In the genomic region with DNA sequence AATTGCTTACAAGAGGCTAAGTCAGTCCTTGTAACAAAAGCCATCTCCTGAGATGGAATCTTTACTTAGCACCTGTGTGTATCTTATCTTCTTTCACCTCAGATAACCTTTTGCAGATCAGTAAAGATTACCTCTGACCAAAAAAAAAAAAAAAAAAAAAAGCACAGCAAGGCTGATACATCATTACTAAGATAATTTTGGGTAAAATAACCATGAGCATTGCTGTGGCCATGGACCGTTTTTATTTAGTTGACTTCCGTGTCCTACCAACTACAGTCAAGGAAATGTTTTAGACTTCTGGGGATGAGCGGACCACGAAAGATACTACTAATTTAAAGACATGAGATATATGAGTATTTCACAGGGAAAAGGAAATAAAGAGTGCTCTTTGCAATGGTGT, we compare ENCODE assay signal across 32 mouse cellular contexts. TPM values are rescaled to one million over a fixed set of nuclear protein-coding genes. Genes with fewer than 3 reads are reported as not detected.
"Had no signal": no experiment of that assay in that cellular context is flagged by ENCODE, and none has a peak within 500 bp of the region (broad histone marks: within the 10 kb centered on the region; RNA-seq: fewer than 3 reads in every experiment).

No protein-coding gene starts in this region.

- H3K27ac ChIP-seq: limb, embryonic 10.5 days; limb, embryonic 12.5 days; limb, embryonic 13.5 days; limb, embryonic 15.5 days; liver, embryonic 12.5 days; liver, embryonic 13.5 days; liver, embryonic 14.5 days; liver, embryonic 15.5 days; lung, embryonic 15.5 days; macrophage; midbrain, embryonic 10.5 days; midbrain, embryonic 12.5 days; midbrain, embryonic 13.5 days; midbrain, embryonic 15.5 days; neural tube, embryonic 12.5 days had no signal

- H3K9ac ChIP-seq: limb, embryonic 12.5 days; limb, embryonic 13.5 days; limb, embryonic 15.5 days; liver, embryonic 12.5 days; liver, embryonic 13.5 days; liver, embryonic 14.5 days; liver, embryonic 15.5 days; liver, postnatal 0 days; lung, embryonic 14.5 days; lung, embryonic 15.5 days; midbrain, embryonic 12.5 days; midbrain, embryonic 13.5 days; midbrain, embryonic 15.5 days; neural tube, embryonic 12.5 days had no signal

- H3K9me3 ChIP-seq: limb, embryonic 10.5 days; limb, embryonic 12.5 days; limb, embryonic 13.5 days; limb, embryonic 15.5 days; liver, embryonic 12.5 days; liver, embryonic 13.5 days; liver, embryonic 15.5 days; lung, embryonic 15.5 days; megakaryocyte, embryonic 14.5 days; midbrain, embryonic 10.5 days; midbrain, embryonic 12.5 days; midbrain, embryonic 13.5 days; midbrain, embryonic 15.5 days; neural tube, embryonic 12.5 days had no signal

- H3K36me3 ChIP-seq: limb, embryonic 10.5 days; limb, embryonic 12.5 days; limb, embryonic 13.5 days; limb, embryonic 15.5 days; liver, embryonic 12.5 days; liver, embryonic 13.5 days; liver, embryonic 15.5 days; lung, embryonic 15.5 days; midbrain, embryonic 10.5 days; midbrain, embryonic 12.5 days; midbrain, embryonic 13.5 days; midbrain, embryonic 15.5 days; neural tube, embryonic 12.5 days had no signal

- H3K4me1 ChIP-seq: limb, embryonic 10.5 days; limb, embryonic 12.5 days; limb, embryonic 13.5 days; limb, embryonic 15.5 days; liver, embryonic 12.5 days; liver, embryonic 13.5 days; liver, embryonic 15.5 days; lung, embryonic 15.5 days; megakaryocyte, embryonic 14.5 days; midbrain, embryonic 12.5 days; midbrain, embryonic 13.5 days; midbrain, embryonic 15.5 days; neural tube, embryonic 12.5 days had no signal

- H3K4me3 ChIP-seq: limb, embryonic 10.5 days; limb, embryonic 12.5 days; limb, embryonic 13.5 days; limb, embryonic 15.5 days; liver, embryonic 12.5 days; liver, embryonic 13.5 days; liver, embryonic 15.5 days; lung, embryonic 15.5 days; megakaryocyte, embryonic 14.5 days; midbrain, embryonic 10.5 days; midbrain, embryonic 12.5 days; midbrain, embryonic 13.5 days; midbrain, embryonic 15.5 days; myocyte; neural tube, embryonic 12.5 days had no signal

- DNase-seq: left cerebral cortex, postnatal 4 days; liver; liver, postnatal 0 days; lung, adult 18-20 months; lung, adult 2 months; lung, embryonic 14.5 days; lung, postnatal 10 days; lung, postnatal 14 days; lung, postnatal 36 days; lung, postnatal 4 days; midbrain, embryonic 14.5 days had no signal

RNA-seq across cellular contexts. Expression of gene Cftr, which starts 52.7 kb away (rescaled TPM):
- total RNA-seq: megakaryocyte progenitor cell, adult 5-6 weeks; megakaryocyte, adult 5-6 weeks; megakaryocyte-erythroid progenitor cell, adult 5-6 weeks; monocyte, adult 5-6 weeks had no signal
